Mouse (Mus musculus): ENCODE results near the gene Ccdc77. TPM values are rescaled to one million over a fixed set of nuclear protein-coding genes. Genes with fewer than 3 reads are reported as not detected.
"Not testable (repeated sequence)": the region's sequence is repeated elsewhere in the genome, so short reads cannot be mapped to it uniquely, and the experiment has no call there.

Gene Ccdc77
- total RNA-seq, 2 experiments from 2014 or later, result 5.3 to 6.1 TPM

DNA sequence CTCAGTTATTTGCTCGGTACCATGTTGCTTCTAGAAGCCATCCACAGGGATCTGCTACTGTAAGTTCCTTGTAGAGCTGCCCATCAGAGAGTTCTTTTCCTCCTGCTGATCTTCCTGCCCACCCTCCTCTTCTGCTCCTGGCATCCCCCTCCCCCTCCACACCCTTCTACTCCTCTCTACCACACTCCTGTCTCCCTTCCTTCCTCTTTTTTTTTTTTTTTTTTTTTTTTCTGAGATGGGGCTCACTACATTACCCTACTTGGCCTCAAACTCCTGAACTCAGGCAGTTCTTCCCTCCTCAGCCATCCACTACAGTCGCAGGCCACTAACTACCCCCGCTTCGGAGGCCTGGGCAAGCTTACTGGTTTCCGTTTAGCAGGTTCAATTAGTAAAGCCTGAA is 51.7 kb downstream of the Ccdc77 start:
- no peak for DNase-seq (ENCODE audit: low spot score in 2 of 2)

DNA sequence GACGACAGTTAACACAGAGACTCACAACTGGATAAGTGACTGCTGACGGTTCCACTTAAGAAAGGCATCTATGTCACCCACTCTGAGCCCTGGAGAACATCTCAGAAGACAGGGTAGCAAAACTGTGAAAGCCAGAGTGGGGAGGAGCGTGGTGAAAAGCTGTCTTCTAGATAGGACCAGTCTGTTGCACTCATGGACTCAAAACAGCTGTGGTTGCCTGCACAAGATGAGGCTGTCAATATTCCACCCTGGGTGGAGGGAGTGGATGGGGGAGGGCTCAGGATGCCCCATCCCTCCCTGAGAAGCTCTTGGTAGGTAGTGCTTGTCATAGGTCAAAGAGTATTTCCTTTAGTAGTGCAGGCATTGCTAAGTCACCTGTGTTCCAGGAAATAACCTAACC is 54.4 kb downstream of the Ccdc77 start:
- DNase-seq (ENCODE audit: low spot score in 2 of 2), result no peak

DNA sequence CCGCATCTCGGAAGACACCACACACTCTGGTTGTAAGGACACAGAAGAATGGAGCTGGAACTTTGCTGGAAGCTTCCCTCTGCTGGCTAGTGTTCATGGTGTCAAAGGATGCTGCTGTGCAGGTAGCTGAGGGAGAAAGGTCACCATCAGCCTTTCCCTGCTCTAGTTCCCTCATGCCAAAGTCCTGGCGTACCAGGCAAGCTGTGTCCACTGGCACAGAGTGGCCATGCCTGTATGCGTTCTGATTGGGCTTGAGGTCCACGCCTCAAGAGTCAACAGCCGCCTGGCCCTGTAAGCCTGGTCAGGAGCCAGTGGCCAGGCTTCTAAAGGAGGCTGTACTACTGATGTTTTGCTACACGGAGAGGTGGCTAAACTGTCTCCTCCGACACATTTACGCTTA is 54.8 kb downstream of the Ccdc77 start:
- no peak for DNase-seq (ENCODE audit: low spot score in 2 of 2)

GRCm38 (mm10) chr6:120306859-120307594 is 57.1 kb downstream of the Ccdc77 start:
- no peak for DNase-seq (ENCODE audit: low spot score in 2 of 2)

DNA sequence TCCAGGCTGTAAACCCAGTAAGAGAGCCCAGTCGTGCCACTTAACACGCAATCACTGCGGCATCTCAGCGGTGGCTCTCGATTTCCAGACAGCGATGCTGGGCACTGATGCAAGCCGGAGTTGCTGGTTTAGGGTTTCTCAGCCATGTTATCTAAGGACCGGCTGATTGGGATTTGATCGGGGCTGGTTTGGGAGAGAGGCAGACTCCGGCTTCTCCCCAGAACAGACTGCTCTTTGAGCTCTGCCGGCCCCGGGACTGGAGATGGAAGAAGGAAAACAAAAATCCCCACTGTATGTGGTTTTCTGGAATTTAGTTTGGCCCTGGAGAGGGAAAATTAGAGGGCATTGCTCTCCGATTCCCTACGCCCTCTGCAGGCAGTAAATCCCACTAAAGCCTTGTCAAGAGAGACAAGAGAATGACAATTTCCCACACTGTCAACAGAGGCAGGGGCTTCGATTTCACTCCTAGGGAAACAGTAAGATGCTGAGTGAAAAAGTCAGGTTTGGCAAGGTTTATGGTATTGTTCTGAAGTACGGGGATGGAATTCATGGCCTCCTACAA is 61.3 kb downstream of the Ccdc77 start:
- no peak for DNase-seq (ENCODE audit: low spot score in 2 of 2)

DNA sequence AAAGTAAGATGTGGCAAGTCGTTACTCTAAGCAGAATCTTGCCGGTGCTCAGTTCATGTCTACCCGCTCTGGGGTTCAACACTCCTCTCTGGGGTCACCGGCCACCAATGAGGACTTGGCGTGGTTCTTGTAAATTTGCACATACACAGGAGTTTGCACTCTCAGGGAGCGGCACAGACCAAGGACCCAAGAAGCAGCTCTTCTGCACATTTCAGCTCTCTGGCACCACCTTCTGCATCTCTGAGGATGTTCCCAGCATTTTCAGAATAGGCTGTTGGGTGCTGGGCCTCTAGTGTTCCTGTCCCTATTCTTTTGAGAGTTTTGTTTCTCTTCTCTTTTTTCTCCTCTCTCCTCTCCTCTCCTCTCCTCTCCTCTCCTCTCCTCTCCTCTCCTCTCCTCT is 63.0 kb downstream of the Ccdc77 start:
- no peak for DNase-seq (ENCODE audit: low spot score in 2 of 2)

DNA sequence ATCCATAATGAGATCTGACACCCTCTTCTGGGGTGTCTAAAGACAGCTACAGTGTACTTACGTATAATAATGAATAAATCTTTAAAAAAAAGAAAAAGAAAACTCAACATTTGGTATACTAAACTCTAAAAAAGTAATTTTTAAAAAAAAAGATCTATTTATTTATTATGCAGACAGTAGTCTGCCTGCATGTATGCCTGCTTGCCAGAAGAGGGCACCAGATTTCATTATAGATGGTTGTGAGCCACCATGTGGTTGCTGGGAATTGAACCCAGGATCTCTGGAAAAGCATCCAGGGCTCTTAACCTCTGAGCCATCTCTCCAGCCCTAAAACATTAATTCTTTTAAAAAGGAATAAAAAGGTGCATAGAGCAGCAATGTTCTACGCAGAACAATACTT is 67.6 kb downstream of the Ccdc77 start:
- not testable (repeated sequence) for DNase-seq (ENCODE audit: low spot score in 2 of 2)

GRCm38 (mm10) chr6:120294785-120295133 is 69.4 kb downstream of the Ccdc77 start:
- DNase-seq (ENCODE audit: low spot score in 2 of 2), result peak; percentile 43 to 48

DNA sequence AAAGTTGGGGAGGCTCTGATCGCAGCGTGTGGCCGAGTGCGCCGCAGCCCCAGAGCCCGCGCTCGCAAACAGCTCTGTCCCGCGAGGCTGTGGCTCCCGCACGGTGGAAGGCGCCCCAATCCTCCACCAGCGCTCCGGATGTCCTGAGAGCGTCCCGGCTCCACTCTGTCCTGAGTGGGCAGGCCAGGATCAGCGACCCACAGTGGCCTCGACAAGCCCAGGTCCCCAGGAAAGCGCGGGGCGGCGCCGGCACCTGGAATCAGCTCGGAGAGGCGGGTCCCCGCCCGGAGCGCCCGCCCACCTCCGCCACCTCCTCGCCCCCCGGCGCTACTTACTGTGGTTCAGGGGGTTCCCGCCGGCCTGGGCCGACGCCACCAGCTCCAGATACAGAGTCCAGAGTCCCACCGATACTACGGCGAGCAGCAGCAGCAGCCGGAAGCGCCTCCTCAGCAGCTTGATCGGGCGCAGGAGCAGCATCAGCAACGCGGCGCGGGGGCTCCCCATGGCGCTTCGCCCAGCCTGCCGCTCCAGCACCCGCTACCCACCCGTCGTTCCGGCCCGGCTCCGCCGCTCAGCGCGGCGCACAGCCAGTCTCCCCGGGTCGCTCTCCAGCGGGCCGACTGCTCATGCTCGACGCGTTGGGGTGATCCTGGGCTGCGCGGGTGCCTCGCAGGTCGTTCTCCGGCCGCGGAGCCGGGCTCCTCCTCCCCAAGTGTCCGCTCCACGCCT is 70.0 kb downstream of the Ccdc77 start, which contains the start of the genes D330020A13Rik and B4galnt3:
Gene D330020A13Rik, plus strand, starts transcription at position 309 of the 729 bp plus-strand sequence.
Gene B4galnt3, minus strand, starts transcription at position 504 of the 729 bp plus-strand sequence.
- peak; percentile 47 to 49 for DNase-seq (ENCODE audit: low spot score in 2 of 2)

DNA sequence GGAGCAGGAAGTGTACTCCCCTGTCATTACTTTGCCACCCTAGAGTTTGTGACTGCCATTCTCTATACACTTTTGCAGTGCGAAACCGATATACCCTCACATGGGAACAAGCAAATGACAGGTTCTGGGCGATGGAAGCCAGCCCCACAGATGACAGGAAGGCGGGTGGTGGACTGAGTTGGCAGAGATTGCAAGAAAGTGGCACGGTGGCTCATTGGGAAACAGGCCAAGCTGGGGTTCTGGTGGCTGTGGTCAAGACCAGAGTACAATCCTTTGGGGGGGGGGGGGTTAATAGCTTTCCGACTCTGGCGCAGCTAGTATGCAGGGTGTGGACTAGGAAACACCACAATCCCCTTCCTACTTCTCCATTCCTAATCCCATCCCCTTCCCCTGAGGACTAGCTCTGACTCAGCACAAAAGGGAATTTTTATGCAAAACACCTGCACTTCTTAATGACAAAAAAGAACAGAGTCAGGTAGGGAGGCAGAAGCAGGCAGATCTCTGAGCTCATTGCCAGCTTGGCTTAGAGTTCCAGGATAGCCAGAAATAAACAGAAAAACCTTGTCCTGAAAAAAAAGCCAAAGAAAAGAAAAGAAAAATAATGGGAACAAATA is 72.7 kb downstream of the Ccdc77 start:
- no peak for DNase-seq (ENCODE audit: low spot score in 2 of 2)

GRCm38 (mm10) chr6:120289430-120289829 is 74.7 kb downstream of the Ccdc77 start:
- no peak for DNase-seq (ENCODE audit: low spot score in 2 of 2)

DNA sequence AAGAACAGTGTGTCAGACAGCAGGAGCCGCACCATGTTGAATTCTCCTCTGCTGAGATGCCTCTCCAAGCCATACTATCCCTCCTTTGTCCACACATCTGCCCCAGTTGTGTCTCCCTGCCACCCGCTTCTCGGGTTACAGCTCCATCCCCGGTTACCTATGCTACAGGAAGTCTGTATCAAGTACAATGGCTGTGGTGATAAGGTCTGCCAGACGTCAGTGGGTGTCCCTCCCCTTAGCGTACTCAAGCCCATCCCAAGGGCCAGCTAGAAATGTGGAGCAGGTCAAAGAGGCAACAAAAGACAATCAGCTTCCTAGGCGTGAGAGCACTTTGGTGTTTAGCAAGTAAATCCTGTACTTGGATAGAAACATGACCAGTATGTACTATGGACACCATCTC is 75.6 kb downstream of the Ccdc77 start:
- DNase-seq (ENCODE audit: low spot score in 2 of 2), result no peak

- no peak for DNase-seq (ENCODE audit: low spot score in 2 of 2)
Observed at GRCm38 (mm10) chr6:120287279-120287678, 76.9 kb downstream of the Ccdc77 start.

GRCm38 (mm10) chr6:120276874-120277449 is 87.2 kb downstream of the Ccdc77 start:
- DNase-seq (ENCODE audit: low spot score in 2 of 2), result no peak

- no peak for DNase-seq (ENCODE audit: low spot score in 2 of 2)
Observed at GRCm38 (mm10) chr6:120275301-120275700, 88.9 kb downstream of the Ccdc77 start.

DNA sequence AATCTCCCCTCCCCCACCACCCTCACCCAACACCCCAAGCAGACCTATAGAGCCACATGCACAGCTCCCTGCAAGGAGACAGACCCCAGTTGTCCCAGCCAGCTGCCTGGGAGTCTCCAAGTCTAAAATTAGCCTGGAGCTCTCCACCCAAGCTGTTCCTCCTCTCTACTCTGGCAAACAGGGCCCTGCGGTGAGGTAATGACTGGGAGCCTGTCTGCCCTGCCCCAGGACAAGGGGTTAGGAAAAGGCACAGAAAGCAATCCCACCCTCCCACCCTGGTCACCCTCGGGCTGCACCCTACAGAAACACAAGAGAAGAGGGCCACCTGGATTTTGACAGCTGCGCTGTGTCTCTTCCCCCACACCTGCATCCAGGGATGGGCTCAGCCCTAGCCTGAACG is 89.3 kb downstream of the Ccdc77 start:
- DNase-seq (ENCODE audit: low spot score in 2 of 2), result no peak

Other genes starting within 250 kb of the Ccdc77 start
- under 1 TPM in 1 of 2 experiments, not detected in 1; 0.40 TPM for gene D330020A13Rik, start 70.0 kb downstream of the Ccdc77 start, total RNA-seq (2021)
- gene B4galnt3, start 69.8 kb downstream of the Ccdc77 start, total RNA-seq (2021), result 1 to 10 TPM; 5.6 to 6.6 TPM
- 10 to 100 TPM; 39.0 to 48.5 TPM for gene Kdm5a, start 250 bp downstream of the Ccdc77 start, total RNA-seq (2021)
- gene Il17ra, start 98.9 kb upstream of the Ccdc77 start, total RNA-seq (2021), result 10 to 100 TPM in 1 of 2 experiments, 1 to 10 TPM in 1; 8.5 to 10.3 TPM
- under 1 TPM in 1 of 2 experiments, not detected in 1; 0.10 TPM for gene Tmem121b, start 129.4 kb upstream of the Ccdc77 start, total RNA-seq (2021)
- 10 to 100 TPM; 24.3 to 33.6 TPM for gene Hdhd5, start 166.9 kb upstream of the Ccdc77 start, total RNA-seq (2021)